Mouse (Mus musculus) NIH3T3 (cell line): ENCODE measurements around the gene Trappc3l.
"Not testable (repeated sequence)": the region's sequence is repeated elsewhere in the genome, so short reads cannot be mapped to it uniquely, and the experiment has no call there.

Source experiments
- DNase-seq: peaks from one replicate; pipeline ENCODE4 v3.0.0-alpha.2; 2012; ENCODE audit warnings: low read depth

Gene Trappc3l

GRCm38 (mm10) chr10:34037401-34037800 is at the start of gene Trappc3l:
Gene Trappc3l, plus strand, starts transcription at chr10:34037597.
- no peak for DNase-seq

- not testable (repeated sequence) for DNase-seq
These were observed 40.7 kb upstream of the Trappc3l start for GRCm38 (mm10) chr10:33996686-33997085.

GRCm38 (mm10) chr10:33998397-33998796 is 39.0 kb upstream of the Trappc3l start:
- DNase-seq: no peak

GRCm38 (mm10) chr10:34012581-34012980 is 24.8 kb upstream of the Trappc3l start:
- no peak for DNase-seq

GRCm38 (mm10) chr10:34013241-34013640 is 24.2 kb upstream of the Trappc3l start:
- DNase-seq: peak; percentile 77

GRCm38 (mm10) chr10:34018746-34019301 is 18.6 kb upstream of the Trappc3l start:
- DNase-seq: peak; percentile 60

GRCm38 (mm10) chr10:34019302-34020075 is 17.9 kb upstream of the Trappc3l start, which contains the start of gene Rwdd1:
Gene Rwdd1, minus strand, starts transcription at chr10:34019624.
- peak; percentile 99 for DNase-seq

- DNase-seq: no peak
These were observed 7.1 kb upstream of the Trappc3l start for GRCm38 (mm10) chr10:34030322-34030721.

GRCm38 (mm10) chr10:34033630-34034305 is 3.6 kb upstream of the Trappc3l start:
- DNase-seq: peak; percentile 87

- DNase-seq: peak; percentile 80
These were observed 810 bp upstream of the Trappc3l start for GRCm38 (mm10) chr10:34036587-34036986.

- DNase-seq: no peak
These were observed 6.8 kb downstream of the Trappc3l start, which contains the start of gene Calhm4 for GRCm38 (mm10) chr10:34044210-34044609. Gene Calhm4, minus strand, starts transcription at chr10:34044310.

- no peak for DNase-seq
These were observed 16.6 kb downstream of the Trappc3l start for GRCm38 (mm10) chr10:34053987-34054386.

GRCm38 (mm10) chr10:34066591-34066990 is 29.2 kb downstream of the Trappc3l start:
- DNase-seq: no peak

- peak; percentile 76 for DNase-seq
These were observed 32.2 kb downstream of the Trappc3l start for GRCm38 (mm10) chr10:34069606-34070005.

- peak; percentile 72 for DNase-seq
These were observed 33.6 kb downstream of the Trappc3l start for GRCm38 (mm10) chr10:34070999-34071492.

GRCm38 (mm10) chr10:34071650-34072049 is 34.3 kb downstream of the Trappc3l start:
- peak; percentile 64 for DNase-seq

- DNase-seq: no peak
These were observed 37.3 kb downstream of the Trappc3l start for GRCm38 (mm10) chr10:34074522-34075200.

- no peak for DNase-seq
These were observed 49.1 kb downstream of the Trappc3l start for GRCm38 (mm10) chr10:34086514-34086913.

GRCm38 (mm10) chr10:34088515-34088914 is 51.1 kb downstream of the Trappc3l start:
- peak; percentile 21 for DNase-seq

GRCm38 (mm10) chr10:34089517-34089916 is 52.1 kb downstream of the Trappc3l start:
- DNase-seq: no peak

- peak; percentile 59 for DNase-seq
These were observed 53.1 kb downstream of the Trappc3l start for GRCm38 (mm10) chr10:34090481-34090880.

GRCm38 (mm10) chr10:34091888-34092287 is 54.5 kb downstream of the Trappc3l start:
- peak; percentile 60 for DNase-seq
